Mouse (Mus musculus) heart, adult 2 months (tissue): ENCODE results near the gene Lpcat2b.

Experiments
- CTCF ChIP-seq: fragments of 200-600 bp; IDR thresholded peaks from 2 replicates; pipeline ENCODE4 v1.8.1; 2022; ENCODE audit warnings: antibody characterized with exemption, mild to moderate bottlenecking, moderate library complexity
- EP300 ChIP-seq: fragments of 200-500 bp; IDR thresholded peaks from 2 replicates; pipeline ENCODE4 v1.6.1; 2011; ENCODE audit warnings: low read depth, low read length, control low read depth; ENCODE audit not compliant: insufficient read depth
- POLR2A ChIP-seq: fragments of 200-500 bp; IDR thresholded peaks from 2 replicates; pipeline ENCODE4 v1.6.1; 2011; ENCODE audit warnings: mild to moderate bottlenecking, low read depth, low read length, control low read depth; ENCODE audit not compliant: insufficient read depth

- no peak for TF ChIP-seq CTCF
- no peak for TF ChIP-seq POLR2A
- TF ChIP-seq EP300, result no peak
Measured at GRCm38 (mm10) chr5:107448784-107449183, 17.4 kb downstream of the Lpcat2b start.
